Mouse (Mus musculus) neutrophil, adult 83 days (primary cell): ENCODE results near the gene Gm10985. TPM values are rescaled to one million over a fixed set of nuclear protein-coding genes. Genes with fewer than 3 reads are reported as not detected.

Experiments used
- total RNA-seq, 2 experiments: library from RNA; stranded (reverse); gene quantifications; one replicate each; pipeline ENCODE4 v1.2.4; 2023

Gm10985 gene
- total RNA-seq = not detected

DNA sequence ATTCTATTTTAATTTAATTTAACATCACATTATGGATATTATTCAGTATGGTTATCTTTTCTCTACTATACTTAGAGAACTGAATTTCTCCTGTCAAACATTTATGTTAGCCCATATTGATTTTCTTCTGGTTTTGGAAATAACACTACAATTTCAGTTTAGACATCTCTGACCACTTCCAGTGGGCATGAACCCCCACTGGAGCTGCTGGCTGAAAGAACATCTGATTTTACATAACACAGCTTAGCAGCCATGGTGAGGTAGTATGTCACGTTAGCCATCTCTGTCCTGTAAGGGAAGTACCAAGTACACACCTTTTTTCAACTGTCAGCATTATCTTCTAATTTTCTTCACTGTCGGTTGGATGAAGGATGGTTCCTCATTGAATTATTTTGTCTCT is at the start of gene Gm10985:
Gene Gm10985 (plus strand): TSS at position 301 of the 400 bp plus-strand sequence.

DNA sequence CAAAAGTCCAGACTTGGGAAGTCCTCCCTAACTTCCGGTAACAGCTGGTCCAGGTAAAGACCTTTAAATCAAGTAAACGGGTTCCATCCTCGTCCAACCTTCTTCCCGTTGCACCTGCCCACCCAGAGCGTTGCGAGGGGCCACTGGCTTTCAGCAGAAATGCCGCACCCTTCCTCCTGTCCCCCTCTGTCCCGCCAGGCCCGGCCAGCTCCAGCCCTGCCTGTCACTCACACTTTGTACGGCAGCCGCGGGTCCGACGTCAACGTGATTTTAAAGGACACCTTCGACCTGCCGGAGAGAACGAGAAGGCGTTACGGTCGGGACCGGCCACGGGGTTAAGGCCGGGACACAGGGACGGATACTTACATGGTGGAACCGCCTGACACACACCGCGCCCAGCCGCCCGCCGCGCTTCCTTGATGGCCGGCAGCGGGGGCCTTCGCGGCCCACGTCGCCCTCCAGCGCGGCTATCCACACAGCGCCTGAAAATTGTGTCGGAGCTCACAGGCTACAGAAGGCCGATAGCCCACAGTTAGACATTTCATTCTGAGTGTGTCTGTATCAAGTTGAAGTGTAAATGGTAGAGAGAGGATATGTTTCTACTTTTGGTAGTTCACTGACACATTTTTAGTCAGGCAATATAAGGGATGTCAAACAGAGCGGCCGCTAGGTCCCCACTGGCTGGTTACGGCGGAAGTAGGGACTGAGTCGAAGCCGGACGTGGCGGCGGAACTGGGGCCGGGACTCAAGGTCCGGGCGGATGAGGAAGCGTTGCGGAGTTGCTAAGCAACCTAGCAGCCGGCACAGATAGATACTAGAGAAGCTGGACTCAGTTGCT is 18.7 kb downstream of the Gm10985 start, which contains the start of gene Ufm1:
Gene Ufm1 (minus strand): TSS at position 448 of the 838 bp plus-strand sequence.

Other genes starting within 250 kb of the Gm10985 start
- not detected for gene Frem2, start 187.7 kb upstream of the Gm10985 start, total RNA-seq
- gene Ufm1, start 18.7 kb downstream of the Gm10985 start, total RNA-seq = 10 to 100 TPM; 38.2 TPM